In the genomic region with DNA sequence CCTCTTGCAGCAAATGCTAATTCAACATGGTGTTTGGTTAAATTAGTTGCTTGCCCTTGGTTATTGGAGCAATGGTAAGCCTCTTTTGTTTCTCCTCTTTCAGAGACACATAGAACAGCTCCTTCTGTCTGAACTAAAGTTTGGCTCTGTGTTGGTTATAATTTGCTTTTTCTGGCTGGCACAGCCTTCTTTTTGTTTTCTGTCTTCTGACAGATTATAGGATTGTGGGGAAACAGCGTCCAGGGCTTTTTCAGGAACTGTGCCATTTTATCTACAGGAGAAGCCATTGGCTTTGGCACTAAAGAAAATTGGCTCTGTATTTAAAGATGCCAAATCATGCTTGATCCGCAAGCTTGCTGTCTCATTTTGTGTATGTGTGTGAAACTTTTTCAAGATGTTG, we compare ENCODE assay signal across 19 mouse cellular contexts. TPM values are rescaled to one million over a fixed set of nuclear protein-coding genes. Genes with fewer than 3 reads are reported as not detected.
DNase-seq lines count a peak whose midpoint lies in the region; ATAC-seq and TF ChIP-seq lines count a peak whose summit lies in the region.
"Had no signal": no experiment of that assay in that cellular context is flagged by ENCODE, and none has a peak within 500 bp of the region (broad histone marks: within the 10 kb centered on the region; RNA-seq: fewer than 3 reads in every experiment).

No protein-coding gene starts in this region.

- peaks cover 49% of the 10 kb centered on the region for H3K4me1 ChIP-seq in hindbrain, embryonic 13.5 days (replicated peaks)
- peaks cover 25% of the 10 kb centered on the region for H3K4me1 ChIP-seq in hindbrain, embryonic 16.5 days (ENCODE audit: control insufficient read depth, insufficient read depth, low read depth, low read length)
- peaks cover 27% of the 10 kb centered on the region for H3K4me1 ChIP-seq in midbrain, embryonic 14.5 days (ENCODE audit: control insufficient read depth, insufficient read depth, low read length)
- H3K4me1 ChIP-seq in midbrain, embryonic 11.5 days (ENCODE audit: control insufficient read depth, insufficient read depth, low read length): peaks cover 18% of the 10 kb centered on the region
- H3K4me1 ChIP-seq in forebrain, embryonic 15.5 days: peaks cover 51% of the 10 kb centered on the region
- H3K4me1 ChIP-seq in olfactory bulb, adult 2 months (ENCODE audit: control insufficient read depth, insufficient read depth, low read length): peaks cover 13% of the 10 kb centered on the region

- H3K4me2 ChIP-seq in hindbrain, embryonic 13.5 days: no peak overlapping the region
- no peak overlapping the region for H3K4me2 ChIP-seq in hindbrain, embryonic 16.5 days (ENCODE audit: low read length)
- H3K4me2 ChIP-seq in midbrain, embryonic 14.5 days (ENCODE audit: low read length): peak overlapping the region; percentile 66
- no peak overlapping the region for H3K4me2 ChIP-seq in midbrain, embryonic 11.5 days
- H3K4me2 ChIP-seq in forebrain, embryonic 15.5 days (replicated peaks): 0 out of 2 replicates have a peak overlapping the region, but pooled peaks have one; percentile 76

- no peaks in the 10 kb centered on the region for H3K36me3 ChIP-seq in hindbrain, embryonic 13.5 days
- no peaks in the 10 kb centered on the region for H3K36me3 ChIP-seq in hindbrain, embryonic 16.5 days (ENCODE audit: control insufficient read depth, insufficient read depth, low read length)
- no peaks in the 10 kb centered on the region for H3K36me3 ChIP-seq in midbrain, embryonic 14.5 days (ENCODE audit: control insufficient read depth, insufficient read depth, low read length)
- H3K36me3 ChIP-seq in midbrain, embryonic 11.5 days (ENCODE audit: control insufficient read depth, insufficient read depth, low read length): no peaks in the 10 kb centered on the region
- H3K36me3 ChIP-seq in forebrain, embryonic 15.5 days: no peaks in the 10 kb centered on the region
- H3K36me3 ChIP-seq: limb, embryonic 13.5 days had no signal

- no peak overlapping the region for H3K9ac ChIP-seq in hindbrain, embryonic 13.5 days
- H3K9ac ChIP-seq in hindbrain, embryonic 16.5 days (ENCODE audit: low read depth, low read length): no peak overlapping the region
- H3K9ac ChIP-seq in midbrain, embryonic 14.5 days (replicated peaks; ENCODE audit: low read length): no peak overlapping the region
- no peak overlapping the region for H3K9ac ChIP-seq in midbrain, embryonic 11.5 days (ENCODE audit: low read length)
- no peak overlapping the region for H3K9ac ChIP-seq in forebrain, embryonic 15.5 days (replicated peaks)
- H3K9ac ChIP-seq: limb, embryonic 13.5 days had no signal

- no peaks in the 10 kb centered on the region for H3K9me3 ChIP-seq in hindbrain, embryonic 13.5 days
- no peaks in the 10 kb centered on the region for H3K9me3 ChIP-seq in hindbrain, embryonic 16.5 days (ENCODE audit: control insufficient read depth, low read length)
- H3K9me3 ChIP-seq in midbrain, embryonic 14.5 days (ENCODE audit: control insufficient read depth, low read length): no peaks in the 10 kb centered on the region
- H3K9me3 ChIP-seq in midbrain, embryonic 11.5 days (ENCODE audit: control insufficient read depth, low read length): no peaks in the 10 kb centered on the region
- no peaks in the 10 kb centered on the region for H3K9me3 ChIP-seq in forebrain, embryonic 15.5 days
- H3K9me3 ChIP-seq: limb, embryonic 13.5 days; megakaryocyte, embryonic 14.5 days had no signal

- 81% methylated on average over 2 of the region's 2 CpGs for WGBS in hindbrain, embryonic 13.5 days
- WGBS in hindbrain, embryonic 16.5 days: 50% methylated on average over 2 of the region's 2 CpGs
- WGBS in midbrain, embryonic 14.5 days: 56% methylated on average over 2 of the region's 2 CpGs
- WGBS in midbrain, embryonic 11.5 days: 81% methylated on average over 2 of the region's 2 CpGs
- WGBS in forebrain, embryonic 15.5 days: 15% methylated on average over 2 of the region's 2 CpGs
- WGBS in olfactory bulb, adult 2 months: 29% methylated on average over 2 of the region's 2 CpGs

- 0 out of 2 replicates have a peak overlapping the region, but pooled peaks have one; percentile 97 for H3K27ac ChIP-seq in hindbrain, embryonic 13.5 days
- H3K27ac ChIP-seq in hindbrain, embryonic 16.5 days (ENCODE audit: low read depth, low read length): no peak overlapping the region; the same call in 1 of the 2 replicates
- no peak overlapping the region for H3K27ac ChIP-seq in midbrain, embryonic 14.5 days (replicated peaks; ENCODE audit: low read depth, low read length)
- no peak overlapping the region for H3K27ac ChIP-seq in midbrain, embryonic 11.5 days (ENCODE audit: low read depth, low read length)
- peak overlapping the region; percentile 90 for H3K27ac ChIP-seq in forebrain, embryonic 15.5 days (replicated peaks)
- H3K27ac ChIP-seq in olfactory bulb, adult 2 months (ENCODE audit: insufficient read depth, low read depth, low read length): peak overlapping the region; percentile 50; the same call in 1 of the 2 replicates
- H3K27ac ChIP-seq: limb, embryonic 13.5 days had no signal

- no peaks in the 10 kb centered on the region for H3K27me3 ChIP-seq in hindbrain, embryonic 13.5 days
- no peaks in the 10 kb centered on the region for H3K27me3 ChIP-seq in hindbrain, embryonic 16.5 days (replicated peaks; ENCODE audit: control insufficient read depth, insufficient read depth, low read length)
- no peaks in the 10 kb centered on the region for H3K27me3 ChIP-seq in midbrain, embryonic 14.5 days (ENCODE audit: control insufficient read depth, insufficient read depth, low read length)
- H3K27me3 ChIP-seq in midbrain, embryonic 11.5 days (ENCODE audit: control insufficient read depth, insufficient read depth, low read length): no peaks in the 10 kb centered on the region
- H3K27me3 ChIP-seq in forebrain, embryonic 15.5 days: no peaks in the 10 kb centered on the region
- H3K27me3 ChIP-seq: limb, embryonic 13.5 days; megakaryocyte, embryonic 14.5 days; Patski had no signal

- no peak for TF ChIP-seq CTCF in olfactory bulb, adult 2 months (IDR thresholded peaks at IDR 0.05; ENCODE audit: insufficient read depth, low read depth, low read length)

- no peak for TF ChIP-seq POLR2A in olfactory bulb, adult 2 months (IDR thresholded peaks at IDR 0.05; ENCODE audit: insufficient read depth, low read depth, low read length)

- no peak overlapping the region for H3K4me3 ChIP-seq in hindbrain, embryonic 13.5 days
- no peak overlapping the region for H3K4me3 ChIP-seq in hindbrain, embryonic 16.5 days (ENCODE audit: low read length)
- H3K4me3 ChIP-seq in midbrain, embryonic 14.5 days (replicated peaks; ENCODE audit: low read depth, low read length): no peak overlapping the region
- no peak overlapping the region for H3K4me3 ChIP-seq in midbrain, embryonic 11.5 days (ENCODE audit: low read depth, low read length)
- H3K4me3 ChIP-seq in forebrain, embryonic 15.5 days: no peak overlapping the region; the same call in 1 of the 2 replicates
- H3K4me3 ChIP-seq in olfactory bulb, adult 2 months (ENCODE audit: insufficient read depth, low read depth, low read length): no peak overlapping the region
- H3K4me3 ChIP-seq: myocyte had no signal

- ATAC-seq in hindbrain, embryonic 13.5 days (ENCODE audit: low FRiP score): no peak
- ATAC-seq in hindbrain, embryonic 16.5 days: no peak
- no peak for ATAC-seq in midbrain, embryonic 14.5 days (ENCODE audit: low FRiP score, low TSS enrichment)
- ATAC-seq in midbrain, embryonic 11.5 days (ENCODE audit: low FRiP score): no peak
- peak; percentile 24; the same call in 1 of the 2 replicates for ATAC-seq in forebrain, embryonic 15.5 days (replicated peaks)
- ATAC-seq: activated CD4-positive, CD25-positive, alpha-beta regulatory T cell, adult 4 months; inflammation-experienced regulatory T-cells, adult 6 months; Patski had no signal

- no peak for DNase-seq in midbrain, embryonic 14.5 days
- no peak for DNase-seq in midbrain, embryonic 11.5 days (ENCODE audit: low spot score, missing footprints)
- DNase-seq in right cerebral cortex, postnatal 4 days: no peak
- DNase-seq: adrenal gland, postnatal 25 days; cerebellum, adult 9-11 months; gastrocnemius, postnatal 25 days; kidney, adult 9 months; lung, postnatal 14 days; thymus, postnatal 14 days had no signal

RNA-seq across cellular contexts. Expression of a gene that starts 19.2 kb away (rescaled TPM):
- 28.2 and 31.4 TPM in 2 replicates for polyA plus RNA-seq in hindbrain, embryonic 13.5 days (2015; fragmentation: Nextera tagmentation; extraction: Ambion mirVana)
- 21.8 and 33.4 TPM in 2 replicates for polyA plus RNA-seq in hindbrain, embryonic 16.5 days (2015; fragmentation: Nextera tagmentation; extraction: Ambion mirVana)
- 29.3 and 30.4 TPM in 2 replicates for polyA plus RNA-seq in midbrain, embryonic 14.5 days (2014; fragmentation: Nextera tagmentation; extraction: Ambion mirVana)
- 26.5 and 26.6 TPM in 2 replicates for polyA plus RNA-seq in midbrain, embryonic 11.5 days (2014; fragmentation: Nextera tagmentation; extraction: Ambion mirVana)
- polyA plus RNA-seq in forebrain, embryonic 15.5 days (2015; fragmentation: Nextera tagmentation; extraction: Ambion mirVana): 20.0 and 20.5 TPM in 2 replicates
- polyA plus RNA-seq in olfactory bulb, adult 2 months (2012; ENCODE audit: insufficient read depth, insufficient read length, low replicate concordance, missing spikeins): not detected in 2 replicates

RNA-seq across cellular contexts. Expression of a gene that starts 33.4 kb away (rescaled TPM):
- 31.5 and 32.0 TPM in 2 replicates for polyA plus RNA-seq in hindbrain, embryonic 13.5 days (2015; fragmentation: Nextera tagmentation; extraction: Ambion mirVana)
- polyA plus RNA-seq in hindbrain, embryonic 16.5 days (2015; fragmentation: Nextera tagmentation; extraction: Ambion mirVana): 34.6 and 35.2 TPM in 2 replicates
- 33.2 and 35.8 TPM in 2 replicates for polyA plus RNA-seq in midbrain, embryonic 14.5 days (2014; fragmentation: Nextera tagmentation; extraction: Ambion mirVana)
- polyA plus RNA-seq in midbrain, embryonic 11.5 days (2014; fragmentation: Nextera tagmentation; extraction: Ambion mirVana): 39.0 and 39.6 TPM in 2 replicates
- 33.3 TPM in 2 replicates for polyA plus RNA-seq in forebrain, embryonic 15.5 days (2015; fragmentation: Nextera tagmentation; extraction: Ambion mirVana)
- polyA plus RNA-seq in olfactory bulb, adult 2 months (2012; ENCODE audit: insufficient read depth, insufficient read length, low replicate concordance, missing spikeins): not detected in 2 replicates

RNA-seq across cellular contexts. Expression of a gene that starts 51.8 kb away (rescaled TPM):
- 125 and 127 TPM in 2 replicates for polyA plus RNA-seq in hindbrain, embryonic 13.5 days (2015; fragmentation: Nextera tagmentation; extraction: Ambion mirVana)
- 80.1 and 97.4 TPM in 2 replicates for polyA plus RNA-seq in hindbrain, embryonic 16.5 days (2015; fragmentation: Nextera tagmentation; extraction: Ambion mirVana)
- polyA plus RNA-seq in midbrain, embryonic 14.5 days (2014; fragmentation: Nextera tagmentation; extraction: Ambion mirVana): 68.4 and 103 TPM in 2 replicates
- 72.0 and 79.7 TPM in 2 replicates for polyA plus RNA-seq in midbrain, embryonic 11.5 days (2014; fragmentation: Nextera tagmentation; extraction: Ambion mirVana)
- 121 TPM in 2 replicates for polyA plus RNA-seq in forebrain, embryonic 15.5 days (2015; fragmentation: Nextera tagmentation; extraction: Ambion mirVana)
- not detected in 2 replicates for polyA plus RNA-seq in olfactory bulb, adult 2 months (2012; ENCODE audit: insufficient read depth, insufficient read length, low replicate concordance, missing spikeins)

Comparison
In these comparisons a context has a peak if more than half of its experiments do, and no peak if none do; other contexts are left out.
1. H3K27ac ChIP-seq: peak in hindbrain, embryonic 13.5 days (single experiment), forebrain, embryonic 15.5 days (single experiment) and olfactory bulb, adult 2 months (single experiment); none in hindbrain, embryonic 16.5 days (single experiment), midbrain, embryonic 14.5 days (single experiment) and midbrain, embryonic 11.5 days (single experiment).
2. H3K4me2 ChIP-seq: peak in midbrain, embryonic 14.5 days (single experiment) and forebrain, embryonic 15.5 days (single experiment); none in hindbrain, embryonic 13.5 days (single experiment), hindbrain, embryonic 16.5 days (single experiment) and midbrain, embryonic 11.5 days (single experiment).